Mouse (Mus musculus) midbrain, embryonic 16.5 days (tissue): ENCODE data around the gene Ski. TPM values are rescaled to one million over a fixed set of nuclear protein-coding genes. Genes with fewer than 3 reads are reported as not detected.

Source experiments
- ATAC-seq: fragments of 200-750 bp; cut with Nextera tagmentation; 2 replicates; pipeline ENCODE4 v1.8.0; 2017; ENCODE audit warnings: moderate TSS enrichment
- H3K27ac ChIP-seq: fragments of 300-500 bp; sonication (generic); 2 replicates; pipeline ENCODE4 v1.5.1; 2014; ENCODE audit warnings: mild to moderate bottlenecking, low read length, mixed read lengths
- H3K27me3 ChIP-seq: fragments of 300-500 bp; sonication (generic); 2 replicates; pipeline ENCODE4 v1.6.1; 2014; ENCODE audit warnings: low read depth, low read length, mixed read lengths; ENCODE audit not compliant: control insufficient read depth, insufficient read depth
- H3K36me3 ChIP-seq: fragments of 300-500 bp; sonication (generic); 2 replicates; pipeline ENCODE4 v1.6.1; 2014; ENCODE audit warnings: mild to moderate bottlenecking, low read length, moderate library complexity, mixed read lengths; ENCODE audit not compliant: control insufficient read depth, insufficient read depth
- H3K4me1 ChIP-seq: fragments of 300-500 bp; sonication (generic); 2 replicates; pipeline ENCODE4 v1.6.1; 2014; ENCODE audit warnings: mild to moderate bottlenecking, low read length, mixed read lengths; ENCODE audit not compliant: control insufficient read depth, insufficient read depth
- H3K4me2 ChIP-seq: fragments of 300-500 bp; sonication (generic); 2 replicates; pipeline ENCODE4 v1.6.1; 2014; ENCODE audit warnings: mild to moderate bottlenecking, low read length, mixed read lengths
- H3K4me3 ChIP-seq: fragments of 300-500 bp; sonication (generic); 2 replicates; pipeline ENCODE4 v1.5.1; 2014; ENCODE audit warnings: low read depth, mild to moderate bottlenecking, low read length, moderate library complexity, mixed read lengths
- H3K9ac ChIP-seq: fragments of 300-500 bp; sonication (generic); 2 replicates; pipeline ENCODE4 v1.6.1; 2014; ENCODE audit warnings: low read depth, low read length, mixed read lengths
- H3K9me3 ChIP-seq: fragments of 300-500 bp; sonication (generic); replicated peaks from 2 replicates; pipeline ENCODE4 v1.6.1; 2014; ENCODE audit warnings: mild to moderate bottlenecking, low read length, mixed read lengths; ENCODE audit not compliant: control insufficient read depth, poor library complexity, severe bottlenecking
- WGBS: fragments of 180-500 bp; shearing (Covaris S2); extraction: QIAGEN DNeasy Blood & Tissue Kit; methylation state at CpG from one replicate; pipeline ENCODE4 v1.1.7; 2014; 5-methylcytosine and 5-hydroxymethylcytosine counted together
- polyA plus RNA-seq: library from polyadenylated mRNA; unstranded; fragments of >200 nt; fragmentation: Nextera tagmentation; extraction: Ambion mirVana; gene quantifications from 2 replicates; pipeline ENCODE4 v1.2.1, GENCODE M21; 2015

The Ski gene
- polyA plus RNA-seq, 1 experiment from 2014 or later = 9.6 TPM

DNA sequence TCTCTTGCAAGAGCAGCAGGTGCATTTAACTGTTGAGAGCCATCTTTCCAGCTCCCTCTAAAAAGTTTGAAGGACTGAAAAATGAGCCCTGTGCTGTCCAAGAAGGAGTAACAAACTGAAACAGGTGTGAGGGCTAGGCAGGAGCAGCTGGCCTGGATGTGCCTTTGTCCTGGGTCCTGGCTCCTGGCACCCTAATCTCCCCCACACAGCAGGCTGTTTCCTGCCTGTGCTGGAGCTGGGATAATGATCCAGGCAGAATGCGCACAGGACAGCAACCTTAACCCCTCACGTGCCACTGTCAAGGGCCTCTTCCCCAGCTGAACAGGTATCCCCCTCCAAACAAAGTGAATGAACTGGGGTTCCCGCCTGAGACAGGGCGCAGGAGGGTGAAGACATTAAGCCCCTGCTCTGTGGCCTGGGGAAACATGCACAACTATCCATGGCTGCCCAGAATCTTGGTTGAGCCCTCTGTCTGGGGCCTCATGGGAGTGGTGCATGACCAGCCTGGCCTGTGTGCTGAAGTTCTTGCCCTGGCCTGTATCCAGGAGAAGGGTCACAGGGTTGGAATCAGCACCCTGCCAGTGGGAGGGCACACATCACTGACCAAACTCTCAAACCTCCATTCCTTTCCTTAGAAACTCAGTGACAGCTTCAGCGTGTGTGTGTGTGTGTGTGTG lies 86.3 kb downstream of the Ski start:
- H3K4me1 ChIP-seq = peaks cover 3% of the 10 kb centered on the region; the same call in 1 of the 2 replicates

DNA sequence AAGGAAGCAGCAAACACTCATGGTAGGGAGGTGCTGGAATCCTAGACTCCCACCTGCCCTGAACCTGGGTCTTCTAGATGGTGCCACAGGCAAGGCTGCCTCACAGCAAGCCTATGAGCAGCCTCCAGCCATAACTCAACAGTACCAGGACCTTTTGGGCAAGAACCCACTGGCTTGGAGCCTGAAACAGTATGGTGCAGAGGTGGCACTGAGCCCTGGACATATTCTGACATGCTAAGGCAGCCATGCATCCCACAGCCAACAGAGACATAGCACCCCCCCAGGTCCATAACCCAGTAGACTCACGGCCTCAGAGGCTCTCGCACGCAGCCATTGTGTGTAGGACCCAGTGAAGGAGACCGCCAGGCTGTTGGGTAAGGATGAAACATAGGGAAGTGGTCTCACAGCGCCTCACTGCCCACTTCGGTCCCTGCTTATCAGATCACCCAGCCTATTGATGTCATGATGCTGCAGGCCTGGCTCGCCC lies 87.7 kb downstream of the Ski start:
- no peak for ATAC-seq
- WGBS = 85% methylated on average over 7 of the region's 7 CpGs

More for the DNA sequence above, 86.3 kb downstream of the Ski start:
- Histone ChIP-seq H3K9ac (no peak overlapping the region), H3K4me2 (no peak overlapping the region), H3K27me3 (no peaks in the 10 kb centered on the region), H3K36me3 (no peaks in the 10 kb centered on the region), H3K9me3 (no peaks in the 10 kb centered on the region), H3K27ac (no peak overlapping the region), H3K4me3 (no peak overlapping the region)
- ATAC-seq = no peak
- WGBS = 57% methylated on average over 5 of the region's 5 CpGs

DNA sequence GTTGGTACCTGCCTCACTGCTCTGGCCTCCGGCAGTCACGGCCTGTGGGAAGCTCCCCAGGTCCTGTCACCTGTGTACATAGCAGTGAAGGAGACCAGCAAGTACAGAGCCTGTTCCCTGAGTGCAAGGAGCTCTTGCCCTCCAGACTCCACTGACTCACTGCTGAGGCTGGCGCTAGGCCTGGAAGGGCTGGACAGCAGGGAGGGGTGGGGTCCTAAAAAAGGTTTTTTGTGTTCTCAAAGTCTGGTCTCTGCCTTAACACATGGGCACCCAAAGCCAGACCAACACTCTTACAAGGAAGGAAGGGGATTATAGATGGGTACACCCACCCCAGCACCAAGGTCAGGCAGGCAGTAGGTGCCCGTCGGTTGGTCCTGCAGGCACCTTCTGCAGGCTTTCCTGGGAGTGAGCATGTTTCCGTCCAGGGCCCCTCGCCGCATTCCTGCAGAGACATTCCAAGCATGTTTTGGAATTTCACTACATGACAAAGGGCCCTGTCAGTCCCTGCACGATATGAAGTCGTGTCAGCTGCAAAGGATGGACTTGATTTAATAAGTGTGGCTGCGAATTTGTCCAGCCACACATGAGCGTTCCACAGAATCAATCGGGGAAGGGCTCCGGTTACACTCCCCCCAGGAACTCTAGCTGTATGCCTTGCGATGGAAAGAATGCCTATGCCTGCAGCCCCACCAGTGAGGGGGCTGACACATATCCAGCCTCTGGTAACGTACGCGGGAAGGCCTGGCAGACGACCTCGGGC lies 88.6 kb downstream of the Ski start:
- Histone ChIP-seq H3K9me3 (no peaks in the 10 kb centered on the region), H3K4me1 (peaks cover 13% of the 10 kb centered on the region; the same call in 1 of the 2 replicates), H3K36me3 (no peaks in the 10 kb centered on the region), H3K4me3 (no peak overlapping the region), H3K27me3 (no peaks in the 10 kb centered on the region), H3K27ac (no peak overlapping the region), H3K4me2 (no peak overlapping the region), H3K9ac (0 out of 2 replicates have a peak overlapping the region, but pooled peaks have one; percentile 11)
- no peak for ATAC-seq
- WGBS = 44% methylated on average over 20 of the region's 20 CpGs

More for the DNA sequence above, 87.7 kb downstream of the Ski start:
- peaks cover 9% of the 10 kb centered on the region; the same call in 1 of the 2 replicates for H3K4me1 ChIP-seq
- no peaks in the 10 kb centered on the region for H3K27me3 ChIP-seq
- no peak overlapping the region for H3K4me3 ChIP-seq
- H3K9me3 ChIP-seq = no peaks in the 10 kb centered on the region
- no peaks in the 10 kb centered on the region for H3K36me3 ChIP-seq
- no peak overlapping the region for H3K9ac ChIP-seq
- H3K4me2 ChIP-seq = no peak overlapping the region
- H3K27ac ChIP-seq = no peak overlapping the region

DNA sequence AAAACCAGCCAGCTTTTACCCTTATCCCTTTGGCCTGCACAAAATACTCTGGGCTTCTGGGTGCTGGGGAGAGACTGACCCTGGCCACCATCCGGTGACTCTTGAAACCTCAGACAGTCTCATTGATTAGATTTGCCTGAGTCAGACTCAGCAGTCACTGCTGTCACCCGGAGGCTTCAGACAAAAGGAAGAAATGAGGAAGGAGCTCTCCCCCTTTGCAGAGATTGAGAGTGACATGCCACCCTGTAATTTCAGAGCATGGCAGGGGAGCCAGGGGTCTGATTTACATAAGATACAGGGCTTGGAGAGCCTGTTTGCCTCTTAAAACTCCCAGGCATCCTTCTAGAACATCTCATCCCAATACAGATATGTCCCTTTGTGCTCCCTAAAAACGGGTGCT lies 89.2 kb downstream of the Ski start:
- H3K9ac ChIP-seq = no peak overlapping the region
- no peak for ATAC-seq
- peaks cover 13% of the 10 kb centered on the region; the same call in 1 of the 2 replicates for H3K4me1 ChIP-seq
- H3K27ac ChIP-seq = no peak overlapping the region
- H3K9me3 ChIP-seq = no peaks in the 10 kb centered on the region
- H3K4me3 ChIP-seq = no peak overlapping the region
- no peaks in the 10 kb centered on the region for H3K27me3 ChIP-seq
- H3K4me2 ChIP-seq = no peak overlapping the region
- WGBS = 35% methylated on average over 3 of the region's 3 CpGs
- H3K36me3 ChIP-seq = no peaks in the 10 kb centered on the region

DNA sequence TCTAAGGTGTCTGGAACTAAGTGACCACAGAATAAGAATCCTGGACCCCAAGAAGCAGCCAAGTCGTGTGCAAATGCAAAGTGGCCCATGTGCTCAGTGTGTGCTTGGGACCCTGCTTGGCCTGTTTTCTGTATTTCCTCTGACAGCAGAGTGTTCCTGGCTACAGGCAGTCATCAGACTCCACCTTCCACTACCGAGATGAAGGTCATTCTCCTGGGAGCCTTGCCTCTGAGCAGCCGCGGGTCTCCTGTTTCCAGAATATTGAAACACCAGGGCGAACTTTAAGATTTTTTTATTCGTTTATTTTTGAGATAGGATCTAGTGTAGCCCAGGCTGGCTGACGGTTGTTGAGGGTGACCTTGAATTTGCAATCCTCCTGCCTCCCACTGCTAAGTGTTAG lies 91.8 kb downstream of the Ski start:
- peaks cover 18% of the 10 kb centered on the region for H3K4me1 ChIP-seq
- H3K27ac ChIP-seq = 0 out of 2 replicates have a peak overlapping the region, but pooled peaks have one; percentile 34
- ATAC-seq = no peak

DNA sequence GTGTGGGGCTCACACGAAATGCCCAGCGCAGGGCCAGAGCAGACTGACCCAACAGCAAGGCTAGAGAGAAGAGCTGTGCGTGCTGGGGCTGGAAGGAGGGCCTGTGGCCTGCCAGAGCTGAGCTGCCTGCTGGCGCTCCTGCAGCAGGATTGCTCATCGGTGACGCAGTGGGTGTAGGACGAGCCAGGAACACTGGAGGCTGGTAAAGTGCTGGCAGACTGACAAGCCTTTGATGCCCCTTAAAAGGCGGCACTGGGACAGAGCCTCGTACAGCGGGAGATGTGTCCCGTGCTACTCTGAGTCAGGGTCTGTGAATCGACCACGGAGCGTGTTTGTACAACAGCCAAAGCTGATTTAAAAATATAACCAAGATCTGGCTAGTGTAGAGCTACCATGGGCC lies 92.4 kb downstream of the Ski start:
- 0 out of 2 replicates have a peak overlapping the region, but pooled peaks have one; percentile 34 for H3K27ac ChIP-seq
- no peaks in the 10 kb centered on the region for H3K27me3 ChIP-seq
- no peak overlapping the region for H3K4me2 ChIP-seq
- ATAC-seq = peak; percentile 71
- H3K9ac ChIP-seq = no peak overlapping the region
- H3K36me3 ChIP-seq = no peaks in the 10 kb centered on the region
- H3K4me3 ChIP-seq = no peak overlapping the region
- WGBS = 60% methylated on average over 14 of the region's 14 CpGs
- H3K4me1 ChIP-seq = peaks cover 19% of the 10 kb centered on the region
- no peaks in the 10 kb centered on the region for H3K9me3 ChIP-seq

More for the DNA sequence above, 91.8 kb downstream of the Ski start:
- Histone ChIP-seq H3K4me3 (no peak overlapping the region), H3K27me3 (no peaks in the 10 kb centered on the region), H3K9ac (no peak overlapping the region), H3K4me2 (no peak overlapping the region), H3K36me3 (no peaks in the 10 kb centered on the region), H3K9me3 (no peaks in the 10 kb centered on the region)
- WGBS = 76% methylated on average over 7 of the region's 7 CpGs

DNA sequence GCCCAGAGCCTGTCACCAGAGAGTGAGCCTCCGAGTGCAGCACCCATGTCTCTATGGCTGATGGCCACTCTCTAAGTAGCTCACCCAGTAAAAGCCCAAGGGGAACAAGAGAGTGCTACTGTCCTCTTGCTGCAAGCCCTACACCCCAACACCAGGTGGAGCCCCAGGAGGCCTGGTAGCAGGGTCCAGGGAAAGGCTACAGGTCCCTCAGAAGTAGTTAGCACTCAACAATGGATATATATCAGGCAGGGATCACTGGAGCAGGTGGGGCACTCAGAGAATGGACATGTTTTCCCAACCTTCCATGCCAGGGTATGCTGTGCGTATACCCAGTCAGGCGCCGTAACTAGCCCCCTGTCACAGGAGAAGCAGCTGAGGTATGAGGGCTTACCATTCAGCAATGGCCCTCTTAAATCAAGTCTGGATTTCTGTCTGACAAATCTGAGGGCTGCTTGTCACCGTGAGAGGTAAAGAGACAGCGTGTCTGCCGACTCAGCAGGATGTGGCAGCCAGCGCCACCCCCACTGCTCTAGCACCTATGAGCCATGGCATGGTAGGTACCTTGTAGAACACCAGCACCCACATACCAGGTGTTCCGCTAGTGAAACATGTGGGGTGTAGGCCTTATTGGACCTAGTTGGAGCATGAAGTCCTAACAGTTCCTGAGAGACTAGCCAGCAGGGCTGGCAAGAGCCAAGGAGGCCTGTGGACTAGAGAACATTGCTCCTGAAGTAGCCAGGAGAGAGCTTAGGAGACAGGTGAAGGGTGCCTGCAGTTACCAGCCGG lies 93.1 kb downstream of the Ski start:
- Histone ChIP-seq H3K4me3 (no peak overlapping the region), H3K4me2 (no peak overlapping the region), H3K9me3 (no peaks in the 10 kb centered on the region), H3K27ac (no peak overlapping the region), H3K4me1 (peaks cover 19% of the 10 kb centered on the region), H3K27me3 (no peaks in the 10 kb centered on the region), H3K36me3 (no peaks in the 10 kb centered on the region), H3K9ac (no peak overlapping the region)
- WGBS = 95% methylated on average over 10 of the region's 10 CpGs
- no peak for ATAC-seq

DNA sequence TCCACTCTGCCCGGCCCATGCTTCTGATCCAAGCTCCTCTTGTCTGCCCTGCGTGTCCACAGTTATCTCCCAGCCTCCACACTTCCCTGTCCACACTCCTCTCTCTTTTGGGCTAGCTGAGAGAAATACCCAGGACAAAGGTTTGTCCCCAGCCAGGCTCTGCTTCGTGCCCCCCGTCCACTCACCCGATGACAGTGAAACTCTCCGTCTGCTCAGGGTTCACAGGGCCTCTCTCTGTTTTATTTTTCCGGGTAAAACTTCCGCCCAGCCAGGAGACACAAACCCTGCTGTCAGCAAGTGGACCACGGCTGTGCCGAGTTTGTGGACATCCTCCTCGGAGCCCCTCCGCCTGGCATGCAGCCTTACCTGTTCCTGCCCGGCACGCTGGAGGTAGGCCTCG lies 94.0 kb downstream of the Ski start:
- H3K4me3 ChIP-seq = no peak overlapping the region
- no peak for ATAC-seq
- 89% methylated on average over 15 of the region's 15 CpGs for WGBS

More for the DNA sequence above, 94.0 kb downstream of the Ski start:
- Histone ChIP-seq H3K27me3 (no peaks in the 10 kb centered on the region), H3K27ac (no peak overlapping the region), H3K9ac (no peak overlapping the region), H3K4me1 (peaks cover 16% of the 10 kb centered on the region), H3K9me3 (no peaks in the 10 kb centered on the region), H3K4me2 (no peak overlapping the region), H3K36me3 (no peaks in the 10 kb centered on the region)
